Mouse (Mus musculus) limb, embryonic 11.5 days (tissue): Measurements from ENCODE around the gene Fastkd3. TPM values are rescaled to one million over a fixed set of nuclear protein-coding genes. Genes with fewer than 3 reads are reported as not detected.

Experiments used
- ATAC-seq: fragments of 200-750 bp; cut with Nextera tagmentation; 2 replicates; pipeline ENCODE4 v1.8.0; 2017; ENCODE audit warnings: low read depth; ENCODE audit not compliant: insufficient number of reproducible peaks, low FRiP score, low TSS enrichment
- DNase-seq: peaks from one replicate; pipeline ENCODE4 v3.0.0-alpha.2; 2015; ENCODE audit warnings: low spot score
- H3K27ac ChIP-seq: fragments of 300-500 bp; sonication (generic); replicated peaks from 2 replicates; pipeline ENCODE4 v1.5.1; 2014; ENCODE audit warnings: low read depth, mild to moderate bottlenecking, low read length
- H3K27me3 ChIP-seq: fragments of 300-500 bp; sonication (generic); 2 replicates; pipeline ENCODE4 v1.6.1; 2014; ENCODE audit warnings: mild to moderate bottlenecking, low read length, mixed read lengths; ENCODE audit not compliant: control insufficient read depth, insufficient read depth
- H3K36me3 ChIP-seq: fragments of 300-500 bp; sonication (generic); 2 replicates; pipeline ENCODE4 v1.6.1; 2014; ENCODE audit warnings: mild to moderate bottlenecking, low read length, moderate library complexity, mixed read lengths; ENCODE audit not compliant: control insufficient read depth, insufficient read depth
- H3K4me1 ChIP-seq: fragments of 300-500 bp; sonication (generic); 2 replicates; pipeline ENCODE4 v1.6.1; 2014; ENCODE audit warnings: low read length, mixed read lengths; ENCODE audit not compliant: control insufficient read depth, insufficient read depth
- H3K4me2 ChIP-seq: fragments of 300-500 bp; sonication (generic); 2 replicates; pipeline ENCODE4 v1.6.1; 2014; ENCODE audit warnings: low read depth, mild to moderate bottlenecking, moderate library complexity; ENCODE audit not compliant: severe bottlenecking
- H3K4me3 ChIP-seq: fragments of 300-500 bp; sonication (generic); 2 replicates; pipeline ENCODE4 v1.5.1; 2014; ENCODE audit warnings: low read depth, low read length
- H3K9ac ChIP-seq: fragments of 300-500 bp; sonication (generic); 2 replicates; pipeline ENCODE4 v1.6.1; 2014; ENCODE audit warnings: mild to moderate bottlenecking, low read length
- H3K9me3 ChIP-seq: fragments of 300-500 bp; sonication (generic); 2 replicates; pipeline ENCODE4 v1.6.1; 2016; ENCODE audit warnings: low read length; ENCODE audit not compliant: control insufficient read depth
- WGBS: fragments of 180-500 bp; shearing (Covaris S2); extraction: QIAGEN DNeasy Blood & Tissue Kit; methylation state at CpG from one replicate; pipeline ENCODE4 v1.1.7; 2014; 5-methylcytosine and 5-hydroxymethylcytosine counted together
- polyA plus RNA-seq: library from polyadenylated mRNA; unstranded; fragments of >200 nt; fragmentation: Nextera tagmentation; extraction: Ambion mirVana; gene quantifications from 2 replicates; pipeline ENCODE4 v1.2.1, GENCODE M21; 2014

Gene Fastkd3
- polyA plus RNA-seq, 1 experiment from 2014 or later, result 54.2 TPM

DNA sequence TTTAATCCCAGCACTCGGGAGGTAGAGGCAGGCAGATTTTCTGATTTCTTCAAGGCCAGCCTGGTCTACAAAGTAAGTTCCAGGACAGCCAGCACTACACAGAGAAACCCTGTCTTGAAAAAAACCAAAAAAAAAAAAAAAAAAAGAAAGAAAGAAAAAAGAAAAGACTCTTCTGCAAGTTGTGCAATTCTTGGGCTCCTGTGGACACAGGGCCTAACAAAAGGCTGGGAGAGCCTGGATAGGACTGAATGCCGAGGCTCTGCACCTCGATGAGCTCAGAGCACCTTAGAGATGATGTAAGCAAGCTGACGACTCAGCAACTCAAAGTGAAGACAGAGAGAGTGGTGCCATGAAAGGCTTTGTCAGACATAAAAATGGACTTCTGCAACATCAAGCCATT lies 7.6 kb upstream of the Fastkd3 start:
- 0 out of 2 replicates have a peak, but pooled peaks cover 4% of the 10 kb centered on the region for H3K4me1 ChIP-seq
- no peak for ATAC-seq
- no peak for DNase-seq
- H3K9ac ChIP-seq, result no peak overlapping the region
- H3K27me3 ChIP-seq, result no peaks in the 10 kb centered on the region
- peaks cover 11% of the 10 kb centered on the region; the same call in 1 of the 2 replicates for H3K36me3 ChIP-seq
- WGBS, result 79% methylated on average over 4 of the region's 4 CpGs
- H3K4me3 ChIP-seq, result no peak overlapping the region
- H3K4me2 ChIP-seq, result no peak overlapping the region
- H3K9me3 ChIP-seq, result no peaks in the 10 kb centered on the region
- H3K27ac ChIP-seq, result no peak overlapping the region

DNA sequence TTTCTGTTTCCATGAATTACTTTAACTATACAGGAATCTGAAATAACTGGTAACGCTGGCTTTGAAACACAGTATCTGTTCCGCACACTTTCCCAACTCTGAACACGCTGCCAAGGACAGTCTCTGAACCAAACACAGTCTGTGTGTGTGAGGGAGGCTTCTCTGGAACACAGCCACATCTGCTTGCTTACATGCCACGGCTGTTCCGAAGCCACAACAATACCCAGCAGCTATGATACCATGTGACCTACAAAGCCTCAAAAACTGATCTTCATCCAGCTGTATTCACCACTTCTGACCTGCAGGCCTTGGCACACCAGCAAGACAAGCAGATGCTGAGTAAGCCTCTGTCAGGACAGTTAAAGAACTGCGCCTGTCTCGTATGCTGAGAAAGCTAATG lies 4.1 kb upstream of the Fastkd3 start:
- Histone ChIP-seq H3K4me3 (no peak overlapping the region), H3K9ac (no peak overlapping the region), H3K4me2 (no peak overlapping the region), H3K27ac (no peak overlapping the region), H3K27me3 (no peaks in the 10 kb centered on the region), H3K9me3 (no peaks in the 10 kb centered on the region), H3K36me3 (peaks cover 7% of the 10 kb centered on the region; the same call in 1 of the 2 replicates), H3K4me1 (peaks cover 5% of the 10 kb centered on the region; the same call in 1 of the 2 replicates)
- 95% methylated on average over 7 of the region's 7 CpGs for WGBS
- ATAC-seq, result no peak
- no peak for DNase-seq

DNA sequence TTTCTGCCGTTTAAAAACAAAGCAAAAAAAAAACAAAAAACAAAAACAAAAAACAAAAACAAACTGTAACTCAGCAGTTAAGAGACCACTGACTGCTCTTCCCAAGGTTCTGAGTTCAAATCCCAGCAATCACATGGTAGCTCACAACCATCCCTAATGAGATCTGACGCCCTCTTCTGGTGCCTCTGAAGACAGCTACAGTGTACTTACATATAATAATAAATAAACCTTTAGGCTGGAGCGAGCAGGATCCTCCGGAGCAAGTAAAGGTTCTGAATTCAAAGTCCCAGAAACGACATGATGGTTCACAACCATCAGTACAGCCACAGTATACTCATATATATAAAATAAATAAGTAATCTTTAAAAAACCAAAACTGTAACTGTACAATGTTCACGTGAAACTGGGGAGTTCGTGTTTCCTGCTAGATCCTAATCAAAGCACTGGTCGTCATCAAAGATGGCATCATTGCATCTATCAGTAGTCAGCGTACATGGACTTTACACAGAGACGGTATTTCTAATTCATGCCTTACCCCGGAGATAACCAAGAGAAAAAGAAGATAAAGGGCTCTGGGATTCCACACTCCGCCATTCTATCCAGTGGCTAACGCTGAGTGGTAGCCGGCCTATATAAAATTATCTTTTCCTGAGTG lies 821 bp upstream of the Fastkd3 start:
- peak overlapping the region; percentile 79 for H3K9ac ChIP-seq
- peak overlapping the region; percentile 53 for H3K4me2 ChIP-seq
- H3K36me3 ChIP-seq, result peaks cover 18% of the 10 kb centered on the region; the same call in 1 of the 2 replicates
- no peak for DNase-seq
- peaks cover 4% of the 10 kb centered on the region; the same call in 1 of the 2 replicates for H3K4me1 ChIP-seq
- no peak overlapping the region for H3K27ac ChIP-seq
- no peaks in the 10 kb centered on the region for H3K27me3 ChIP-seq
- peak overlapping the region; percentile 70 for H3K4me3 ChIP-seq
- no peaks in the 10 kb centered on the region for H3K9me3 ChIP-seq
- ATAC-seq, result no peak; the same call in 1 of the 2 replicates
- 30% methylated on average over 14 of the region's 14 CpGs for WGBS

DNA sequence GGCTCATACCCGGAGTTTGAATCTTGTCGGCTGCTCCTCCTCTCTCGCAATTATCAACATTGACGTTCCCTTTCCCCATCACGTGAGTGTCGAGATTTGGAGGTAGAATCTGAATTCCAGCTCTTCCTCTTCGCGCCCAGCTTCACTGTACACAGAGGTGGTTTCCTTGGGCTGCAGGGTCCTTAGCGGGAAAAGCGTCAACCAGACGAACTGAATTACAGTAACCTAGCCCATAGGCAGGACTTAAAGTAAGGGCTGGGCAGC lies 415 bp downstream of the Fastkd3 start:
- ATAC-seq (peak; percentile 11), DNase-seq (no peak)
- peak overlapping the region; percentile 79 for H3K9ac ChIP-seq
- peak overlapping the region; percentile 70 for H3K4me3 ChIP-seq
- peaks cover 18% of the 10 kb centered on the region; the same call in 1 of the 2 replicates for H3K36me3 ChIP-seq
- H3K27me3 ChIP-seq, result no peaks in the 10 kb centered on the region
- WGBS, result 2% methylated on average over 11 of the region's 11 CpGs
- H3K4me2 ChIP-seq, result peak overlapping the region; percentile 53
- H3K9me3 ChIP-seq, result no peaks in the 10 kb centered on the region
- no peak overlapping the region for H3K27ac ChIP-seq
- peaks cover 4% of the 10 kb centered on the region; the same call in 1 of the 2 replicates for H3K4me1 ChIP-seq

DNA sequence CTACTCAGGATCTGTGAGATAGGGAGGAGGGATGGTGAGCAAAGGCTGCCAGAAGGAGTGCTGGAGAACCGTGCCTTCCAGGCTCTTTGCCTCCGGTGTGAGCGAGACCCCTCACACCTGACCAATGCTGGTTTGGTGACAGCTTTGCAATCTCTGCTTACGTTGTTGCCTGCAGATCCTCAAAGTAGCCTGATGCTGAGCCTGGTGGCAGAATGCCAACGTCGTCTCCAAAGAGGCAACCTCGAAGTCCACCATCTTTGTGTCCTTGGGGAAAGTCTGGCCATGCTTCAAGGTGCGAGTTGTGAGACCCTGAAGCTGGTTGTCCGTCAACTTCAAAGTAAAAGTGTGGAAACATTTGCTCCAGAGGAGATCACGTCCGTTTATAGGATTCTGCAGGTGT lies 1.9 kb downstream of the Fastkd3 start:
- Histone ChIP-seq H3K27ac (no peak overlapping the region), H3K27me3 (no peaks in the 10 kb centered on the region), H3K9ac (no peak overlapping the region), H3K4me2 (no peak overlapping the region), H3K9me3 (no peaks in the 10 kb centered on the region), H3K4me3 (no peak overlapping the region), H3K36me3 (peaks cover 27% of the 10 kb centered on the region; the same call in 1 of the 2 replicates), H3K4me1 (peaks cover 4% of the 10 kb centered on the region; the same call in 1 of the 2 replicates)
- 93% methylated on average over 11 of the region's 11 CpGs for WGBS
- ATAC-seq (no peak), DNase-seq (no peak)

DNA sequence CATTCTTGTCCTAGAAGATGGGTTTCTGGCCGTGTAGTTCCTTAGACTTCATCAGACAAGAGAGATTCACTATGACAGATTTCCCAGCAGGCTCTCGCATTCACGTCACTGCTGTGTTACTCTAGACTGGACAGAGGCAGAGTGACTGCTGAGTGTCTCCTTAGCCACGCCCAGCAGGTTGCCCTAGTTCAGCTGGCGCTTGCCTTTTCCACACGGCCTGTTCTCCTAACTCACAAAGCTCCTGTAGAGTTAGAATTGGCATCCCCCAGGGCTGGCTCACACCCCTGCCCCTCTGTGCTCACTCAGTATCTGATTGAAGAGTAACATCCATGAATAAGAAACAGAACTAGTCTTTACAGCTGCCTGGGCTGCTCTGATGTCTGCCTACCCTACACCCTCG lies 3.4 kb downstream of the Fastkd3 start:
- H3K27ac ChIP-seq, result no peak overlapping the region
- no peaks in the 10 kb centered on the region for H3K9me3 ChIP-seq
- 91% methylated on average over 7 of the region's 7 CpGs for WGBS
- no peak overlapping the region for H3K4me3 ChIP-seq
- H3K36me3 ChIP-seq, result peaks cover 29% of the 10 kb centered on the region; the same call in 1 of the 2 replicates
- H3K4me1 ChIP-seq, result peaks cover 4% of the 10 kb centered on the region; the same call in 1 of the 2 replicates
- no peaks in the 10 kb centered on the region for H3K27me3 ChIP-seq
- no peak overlapping the region for H3K4me2 ChIP-seq
- no peak for ATAC-seq
- no peak for DNase-seq
- H3K9ac ChIP-seq, result no peak overlapping the region

DNA sequence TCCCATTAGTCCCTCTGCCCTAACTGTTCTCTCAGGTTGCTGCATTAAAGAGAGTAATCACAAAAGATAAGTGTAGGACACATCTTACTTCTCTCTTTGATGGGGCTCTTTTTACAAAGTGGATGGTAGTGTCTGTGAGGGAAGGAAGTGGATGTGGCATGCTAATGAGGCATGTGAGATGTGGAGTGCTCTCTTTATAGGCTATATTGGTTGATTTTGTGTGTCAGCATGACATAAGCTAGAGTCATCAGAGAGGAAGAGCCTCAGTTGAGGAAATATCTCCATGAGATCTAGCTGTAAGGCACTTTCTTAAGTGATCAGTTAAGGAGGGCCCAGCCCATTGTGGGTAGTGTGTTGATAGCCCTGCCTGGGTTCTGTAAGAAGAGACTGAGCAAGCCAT lies 6.3 kb downstream of the Fastkd3 start:
- H3K4me1 ChIP-seq, result no peaks in the 10 kb centered on the region; the same call in 1 of the 2 replicates
- H3K27ac ChIP-seq, result no peak overlapping the region
- ATAC-seq (no peak), DNase-seq (no peak)
- H3K4me2 ChIP-seq, result no peak overlapping the region
- peaks cover 38% of the 10 kb centered on the region for H3K36me3 ChIP-seq
- no peak overlapping the region for H3K9ac ChIP-seq
- no peak overlapping the region for H3K4me3 ChIP-seq
- no peaks in the 10 kb centered on the region for H3K9me3 ChIP-seq
- H3K27me3 ChIP-seq, result no peaks in the 10 kb centered on the region

DNA sequence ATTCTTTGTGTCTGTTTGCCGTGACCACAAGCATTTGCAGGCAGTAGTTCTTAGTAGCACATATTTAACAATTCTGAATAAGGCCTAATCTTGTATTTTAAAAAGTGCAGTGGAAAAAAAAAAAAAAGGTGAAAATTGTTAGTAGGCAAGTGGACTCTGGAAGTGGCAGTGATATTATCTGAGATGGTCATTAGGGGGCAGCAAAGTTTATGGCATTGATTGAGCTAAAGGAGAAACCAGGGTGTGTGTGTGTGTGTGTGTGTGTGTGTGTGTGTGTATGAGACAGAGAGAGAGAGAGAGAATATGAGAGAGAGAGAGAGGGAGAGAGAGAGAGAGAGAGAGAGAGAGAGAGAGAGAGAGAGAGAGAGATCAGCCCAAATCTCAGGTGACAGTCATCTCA lies 11.8 kb downstream of the Fastkd3 start:
- no peak overlapping the region for H3K9ac ChIP-seq
- DNase-seq (no peak), ATAC-seq (no peak)
- H3K9me3 ChIP-seq, result no peaks in the 10 kb centered on the region
- WGBS, result 81% methylated on average over 1 of the region's 1 CpGs
- H3K27ac ChIP-seq, result no peak overlapping the region
- H3K4me1 ChIP-seq, result no peaks in the 10 kb centered on the region
- no peaks in the 10 kb centered on the region for H3K27me3 ChIP-seq
- no peak overlapping the region for H3K4me3 ChIP-seq
- no peak overlapping the region for H3K4me2 ChIP-seq
- peaks cover 14% of the 10 kb centered on the region for H3K36me3 ChIP-seq

DNA sequence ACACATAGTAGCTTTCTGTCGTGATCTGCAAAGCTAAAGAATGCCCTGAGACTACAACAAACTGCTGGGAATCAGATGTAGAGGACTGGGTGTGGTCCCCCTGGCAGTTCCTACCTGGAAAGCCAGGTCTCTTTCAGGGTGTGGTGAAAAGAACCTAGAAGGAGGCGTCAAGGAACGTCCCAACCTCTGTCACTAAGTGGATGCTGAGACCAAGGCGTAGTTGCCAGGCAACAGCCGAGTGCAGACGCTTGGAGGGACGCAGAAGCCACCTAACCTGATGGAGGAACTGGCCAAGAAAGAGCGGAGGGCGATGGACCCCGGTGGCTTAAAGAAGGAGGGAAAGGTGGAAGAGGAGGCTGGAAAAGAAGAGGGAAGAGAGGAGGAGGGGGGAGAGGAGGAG lies 15.2 kb downstream of the Fastkd3 start, which contains the start of gene 1700001L19Rik:
Gene 1700001L19Rik, plus strand, starts transcription at position 223 of the 400 bp plus-strand sequence.
- no peaks in the 10 kb centered on the region for H3K27me3 ChIP-seq
- H3K27ac ChIP-seq, result no peak within 1 kb of the TSS
- 15% methylated on average over 10 of the region's 10 CpGs for WGBS
- H3K4me1 ChIP-seq, result no peaks in the 10 kb centered on the region
- 0 out of 2 replicates have a peak within 1 kb of the TSS, but pooled peaks have one; percentile 2 for H3K4me3 ChIP-seq
- H3K4me2 ChIP-seq, result peak within 1 kb of the TSS; percentile 28
- peaks cover 4% of the 10 kb centered on the region for H3K36me3 ChIP-seq
- ATAC-seq (no peak), DNase-seq (no peak)
- no peaks in the 10 kb centered on the region for H3K9me3 ChIP-seq
- no peak within 1 kb of the TSS; the same call in 1 of the 2 replicates for H3K9ac ChIP-seq
